Mouse (Mus musculus): ENCODE data around the gene Hist1h4k. TPM values are rescaled to one million over a fixed set of nuclear protein-coding genes. Genes with fewer than 3 reads are reported as not detected.

Hist1h4k gene
- polyA plus RNA-seq, 1 experiment = 6.3 TPM

- no peaks in the 10 kb centered on the region for H3K36me3 ChIP-seq (ENCODE audit: control insufficient read depth, insufficient read depth)
- H3K4me2 ChIP-seq (ENCODE audit: low read depth) = no peak overlapping the region
- no peak overlapping the region for H3K4me3 ChIP-seq
- H3K27me3 ChIP-seq (ENCODE audit: control insufficient read depth, insufficient read depth, insufficient read length) = no peaks in the 10 kb centered on the region
- H3K79me2 ChIP-seq (ENCODE audit: control insufficient read depth, insufficient read depth) = no peaks in the 10 kb centered on the region
- no peak for TF ChIP-seq SRF (IDR thresholded peaks at IDR 0.05; ENCODE audit: control insufficient read depth, insufficient read length, low read depth)
- TF ChIP-seq TCF12 (IDR thresholded peaks at IDR 0.05; ENCODE audit: insufficient read depth, poor library complexity, severe bottlenecking) = no peak
- no peak for TF ChIP-seq REST (IDR thresholded peaks at IDR 0.05; ENCODE audit: insufficient read depth, insufficient read length)
- no peak for TF ChIP-seq POLR2AphosphoS2 (IDR thresholded peaks at IDR 0.05; ENCODE audit: insufficient read length, low read depth)
- no peak for TF ChIP-seq MAX (IDR thresholded peaks at IDR 0.05; ENCODE audit: low read depth)
- no peak overlapping the region for H3ac ChIP-seq (ENCODE audit: control insufficient read depth, insufficient read length)
Observed at GRCm38 (mm10) chr13:21729544-21729943, 20.8 kb downstream of the Hist1h4k start.

- no peak for TF ChIP-seq MYOD1 (IDR thresholded peaks at IDR 0.05; ENCODE audit: control insufficient read depth in 1 of 3, insufficient read length in 2 of 3, low read depth in 2 of 3)
- TF ChIP-seq TCF12 (IDR thresholded peaks at IDR 0.05; ENCODE audit: insufficient read depth, poor library complexity, severe bottlenecking) = no peak
- TF ChIP-seq POLR2AphosphoS2 (IDR thresholded peaks at IDR 0.05; ENCODE audit: insufficient read length, low read depth) = no peak
- TF ChIP-seq REST (IDR thresholded peaks at IDR 0.05; ENCODE audit: insufficient read depth, insufficient read length) = no peak
- TF ChIP-seq CEBPB (IDR thresholded peaks at IDR 0.05; ENCODE audit: insufficient read depth, poor library complexity, severe bottlenecking) = no peak
- no peak for TF ChIP-seq E2F4 (IDR thresholded peaks at IDR 0.05; ENCODE audit: insufficient read depth)
- no peak for TF ChIP-seq TCF3 (IDR thresholded peaks at IDR 0.05; ENCODE audit: insufficient read length, low read depth)
- TF ChIP-seq MAX (IDR thresholded peaks at IDR 0.05; ENCODE audit: low read depth) = no peak
- TF ChIP-seq SRF (IDR thresholded peaks at IDR 0.05; ENCODE audit: control insufficient read depth, insufficient read length, low read depth) = no peak
- TF ChIP-seq USF1 (IDR thresholded peaks at IDR 0.05; ENCODE audit: low read depth) = no peak
- no peak for TF ChIP-seq MYOG (IDR thresholded peaks at IDR 0.05; ENCODE audit: control insufficient read depth in 1 of 3, insufficient read depth in 1 of 3, insufficient read length in 2 of 3, low read depth in 2 of 3)
- TF ChIP-seq POLR2A (IDR thresholded peaks at IDR 0.05; ENCODE audit: insufficient read length, low read depth) = no peak
- Histone ChIP-seq H3K27me3 (ENCODE audit: control insufficient read depth, insufficient read depth, insufficient read length) (no peaks in the 10 kb centered on the region), H3K36me3 (ENCODE audit: control insufficient read depth, insufficient read depth) (no peaks in the 10 kb centered on the region), H3ac (ENCODE audit: control insufficient read depth, insufficient read length) (no peak overlapping the region), H3K4me2 (ENCODE audit: low read depth) (no peak overlapping the region), H3K4me3 (no peak overlapping the region), H3K79me2 (ENCODE audit: control insufficient read depth, insufficient read depth) (no peaks in the 10 kb centered on the region)
Observed at GRCm38 (mm10) chr13:21727948-21728572, 22.2 kb downstream of the Hist1h4k start.

GRCm38 (mm10) chr13:21722993-21723836 is 27.1 kb downstream of the Hist1h4k start:
- Histone ChIP-seq H3K79me2 (ENCODE audit: control insufficient read depth, insufficient read depth) (no peaks in the 10 kb centered on the region), H3ac (ENCODE audit: control insufficient read depth, insufficient read length) (no peak overlapping the region), H3K27me3 (ENCODE audit: control insufficient read depth, insufficient read depth, insufficient read length) (no peaks in the 10 kb centered on the region), H3K36me3 (ENCODE audit: control insufficient read depth, insufficient read depth) (no peaks in the 10 kb centered on the region), H3K4me3 (peak overlapping the region; percentile 12), H3K4me2 (ENCODE audit: low read depth) (peak overlapping the region; percentile 72)
- TF ChIP-seq TCF12 (IDR thresholded peaks at IDR 0.05; ENCODE audit: insufficient read depth, poor library complexity, severe bottlenecking) = no peak
- TF ChIP-seq CEBPB (IDR thresholded peaks at IDR 0.05; ENCODE audit: insufficient read depth, poor library complexity, severe bottlenecking) = no peak
- no peak for TF ChIP-seq MAX (IDR thresholded peaks at IDR 0.05; ENCODE audit: low read depth)
- no peak for TF ChIP-seq SRF (IDR thresholded peaks at IDR 0.05; ENCODE audit: control insufficient read depth, insufficient read length, low read depth)
- no peak for TF ChIP-seq MYOG (IDR thresholded peaks at IDR 0.05; ENCODE audit: control insufficient read depth in 1 of 3, insufficient read depth in 1 of 3, insufficient read length in 2 of 3, low read depth in 2 of 3)
- TF ChIP-seq MYOD1 (IDR thresholded peaks at IDR 0.05; ENCODE audit: control insufficient read depth in 1 of 3, insufficient read length in 2 of 3, low read depth in 2 of 3) = no peak
- no peak for TF ChIP-seq E2F4 (IDR thresholded peaks at IDR 0.05; ENCODE audit: insufficient read depth)
- no peak for TF ChIP-seq POLR2AphosphoS2 (IDR thresholded peaks at IDR 0.05; ENCODE audit: insufficient read length, low read depth)
- no peak for TF ChIP-seq REST (IDR thresholded peaks at IDR 0.05; ENCODE audit: insufficient read depth, insufficient read length)
- TF ChIP-seq POLR2A (IDR thresholded peaks at IDR 0.05; ENCODE audit: insufficient read length, low read depth) = no peak
- no peak for TF ChIP-seq TCF3 (IDR thresholded peaks at IDR 0.05; ENCODE audit: insufficient read length, low read depth)
- TF ChIP-seq USF1 (IDR thresholded peaks at IDR 0.05; ENCODE audit: low read depth) = no peak

GRCm38 (mm10) chr13:21722373-21722925 is 27.9 kb downstream of the Hist1h4k start:
- Histone ChIP-seq H3K27me3 (ENCODE audit: control insufficient read depth, insufficient read depth, insufficient read length) (no peaks in the 10 kb centered on the region), H3K4me2 (ENCODE audit: low read depth) (peak overlapping the region; percentile 72), H3K36me3 (ENCODE audit: control insufficient read depth, insufficient read depth) (no peaks in the 10 kb centered on the region), H3K79me2 (ENCODE audit: control insufficient read depth, insufficient read depth) (no peaks in the 10 kb centered on the region), H3K4me3 (peak overlapping the region; percentile 12), H3ac (ENCODE audit: control insufficient read depth, insufficient read length) (no peak overlapping the region)
- TF ChIP-seq POLR2AphosphoS2 (IDR thresholded peaks at IDR 0.05; ENCODE audit: insufficient read length, low read depth) = peak; percentile 20
- peak; percentile 1 for TF ChIP-seq POLR2A (IDR thresholded peaks at IDR 0.05; ENCODE audit: insufficient read length, low read depth)
- TF ChIP-seq USF1 (IDR thresholded peaks at IDR 0.05; ENCODE audit: low read depth) = no peak

Data from myocyte (in vitro differentiated cells).